Mouse (Mus musculus) heart, adult 11 months (tissue): ENCODE data around the gene Olfr392.

Experiments used
- DNase-seq: peaks from one replicate; pipeline ENCODE4 v3.0.0; 2022

Gene Olfr392

GRCm38 (mm10) chr11:73816949-73817348, at the start of gene Olfr392:
Olfr392 (minus strand) TSS chr11:73817049.
- DNase-seq = no peak

GRCm38 (mm10) chr11:73851354-73851753, 34.5 kb upstream of the Olfr392 start, which contains the start of gene Olfr393:
Olfr393 (minus strand) TSS chr11:73851454.
- no peak for DNase-seq

DNA sequence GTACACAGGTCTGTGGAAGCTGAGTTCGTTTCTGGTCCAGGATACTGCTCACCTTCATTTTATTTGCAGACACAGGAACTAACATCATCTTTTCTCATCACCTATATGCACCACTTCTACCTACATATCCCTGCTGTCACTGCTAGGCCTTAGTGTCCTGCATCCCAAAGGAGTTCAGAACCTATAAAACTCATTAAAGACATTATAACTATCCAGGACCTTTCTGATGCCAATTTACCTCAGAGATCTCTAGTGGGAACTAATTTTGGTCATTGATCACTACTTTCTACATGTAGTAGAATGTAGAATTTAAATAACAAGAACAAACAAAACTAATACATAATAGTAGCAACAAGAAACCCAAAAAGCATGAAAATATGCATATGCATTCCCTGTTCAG, 13.9 kb downstream of the Olfr392 start, which contains the start of gene Olfr391-ps:
Olfr391-ps (minus strand) TSS at position 101 of the 400 bp plus-strand sequence.
- no peak for DNase-seq

DNA sequence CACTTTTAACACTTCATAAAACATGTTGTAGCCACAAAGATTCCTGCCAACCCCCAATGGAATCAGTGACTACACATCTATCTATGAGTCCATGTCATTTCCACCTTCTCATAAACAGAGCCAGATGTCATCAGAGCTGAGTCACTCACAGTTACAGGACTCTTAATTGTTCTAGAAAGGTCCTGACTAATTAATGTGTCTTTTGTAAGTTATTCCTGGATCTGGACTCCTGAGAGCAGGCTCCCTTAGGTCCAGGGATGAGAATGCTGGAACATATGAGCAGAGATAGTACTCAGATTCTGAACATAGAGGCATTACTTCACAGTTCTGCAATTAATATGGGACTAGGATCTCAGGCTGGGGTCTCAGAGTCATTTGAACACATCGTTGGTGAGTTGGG, 34.2 kb downstream of the Olfr392 start, which contains the start of gene Olfr390:
Olfr390 (plus strand) TSS at position 301 of the 400 bp plus-strand sequence.
- no peak for DNase-seq

GRCm38 (mm10) chr11:73780613-73781012, 36.2 kb downstream of the Olfr392 start, which contains the start of gene Olfr389:
Olfr389 (minus strand) TSS chr11:73780713.
- no peak for DNase-seq
